Mouse (Mus musculus): ENCODE data around the gene Cdk14.

DNA sequence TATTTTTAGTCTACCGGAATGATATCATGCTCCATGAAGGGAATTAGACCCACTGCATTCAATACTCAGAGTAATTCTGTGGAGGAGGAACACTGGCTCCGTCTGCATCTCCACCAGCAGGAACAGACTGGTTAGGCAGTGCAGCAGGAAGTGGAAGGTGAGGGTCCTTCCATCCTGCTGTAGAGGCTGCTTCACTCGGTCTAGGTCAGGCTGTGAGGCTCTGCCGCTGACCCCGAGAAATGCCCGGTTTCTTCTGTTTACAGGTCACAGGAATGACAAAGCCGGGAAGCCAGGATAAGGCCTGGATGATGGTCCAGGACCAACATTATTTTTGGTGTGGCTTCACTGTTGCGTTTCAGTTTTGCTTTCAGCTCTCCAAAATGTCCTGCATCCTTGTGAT lies 553.2 kb downstream of the Cdk14 start:
- TF ChIP-seq CTCF (IDR thresholded peaks at IDR 0.05) (no peak), EP300 (IDR thresholded peaks at IDR 0.05) (no peak)
